Mouse (Mus musculus): ENCODE results near the gene Usp17ld. TPM values are rescaled to one million over a fixed set of nuclear protein-coding genes. Genes with fewer than 3 reads are reported as not detected.
"Not testable (repeated sequence)": the region's sequence is repeated elsewhere in the genome, so short reads cannot be mapped to it uniquely, and the experiment has no call there.

Gene Usp17ld
- total RNA-seq (2012; rRNA removed) = not detected in 2 replicates
- polyA plus RNA-seq (2012; ENCODE audit: insufficient read depth in 1 of 2, insufficient read length in 2 of 2, low read depth in 1 of 2, low replicate concordance in 2 of 2, missing spikeins in 1 of 2) = not detected

DNA sequence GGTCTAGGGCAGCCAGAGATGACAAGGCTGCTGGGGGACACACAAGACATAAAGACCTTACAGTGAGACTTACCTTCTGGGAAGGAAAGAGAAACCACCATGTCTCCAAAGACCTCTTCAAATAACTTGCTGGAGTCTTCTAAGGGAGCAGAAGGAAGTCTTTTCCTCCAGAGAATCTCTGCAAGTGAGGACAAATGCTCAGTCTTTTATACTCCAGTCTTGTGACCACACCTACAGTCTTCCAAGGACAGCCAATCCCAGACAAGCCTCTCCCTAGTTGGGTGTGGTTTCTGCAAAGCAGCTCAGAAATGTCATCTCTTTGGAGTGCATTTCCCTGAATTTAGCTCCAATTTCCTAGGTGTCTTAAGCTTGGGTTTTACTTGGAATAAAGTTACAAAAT is at the start of gene Usp17ld:
Usp17ld (minus strand) TSS at position 101 of the 400 bp plus-strand sequence.
- not testable (repeated sequence) for H3K9me3 ChIP-seq (replicated peaks; ENCODE audit: insufficient read depth, low read length); H3K79me2 ChIP-seq (ENCODE audit: control insufficient read depth, insufficient read depth, low read length, poor library complexity); H3K4me3 ChIP-seq (ENCODE audit: control insufficient read depth in 1 of 2, insufficient read depth in 1 of 2, low read depth in 2 of 2, low read length in 2 of 2); H3K27ac ChIP-seq (ENCODE audit: control insufficient read depth, low read depth, low read length); H3K9ac ChIP-seq (ENCODE audit: control insufficient read depth, low read depth, low read length, poor library complexity, severe bottlenecking); H3K27me3 ChIP-seq (ENCODE audit: control insufficient read depth in 1 of 2, insufficient read depth in 2 of 2, low read length in 2 of 2); H3K4me1 ChIP-seq (ENCODE audit: control insufficient read depth in 1 of 2, insufficient read depth in 2 of 2, low read length in 2 of 2); DNase-seq (ENCODE audit: low read depth, low spot score); H3K36me3 ChIP-seq (ENCODE audit: control insufficient read depth in 1 of 2, insufficient read depth in 2 of 2, low read length in 2 of 2)

DNA sequence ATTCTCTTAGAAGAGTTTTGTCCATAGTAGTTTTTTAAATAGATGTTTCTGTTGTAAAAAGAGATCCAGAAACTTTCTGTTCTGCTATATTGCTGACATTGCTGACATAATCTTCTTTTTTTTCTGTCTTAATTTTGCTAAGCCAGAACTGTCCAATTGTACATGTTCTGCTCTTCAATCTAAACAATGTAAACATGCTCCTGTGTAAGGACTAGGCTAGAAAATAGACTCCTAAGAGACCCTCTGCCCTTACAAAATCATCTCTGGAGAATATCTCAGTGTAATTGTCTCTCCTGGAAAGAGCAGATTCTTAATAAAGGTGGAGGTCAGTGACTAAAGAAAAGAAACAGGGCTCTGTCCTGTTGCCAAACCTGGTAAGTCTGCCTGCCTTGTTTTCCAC is 35.6 kb downstream of the Usp17ld start, which contains the start of gene Olfr594:
Olfr594 (plus strand) TSS at position 301 of the 400 bp plus-strand sequence.
- TF ChIP-seq NELFE (IDR thresholded peaks at IDR 0.05; ENCODE audit: low read depth, low read length) (no peak), CTCF (IDR thresholded peaks at IDR 0.05 in 2 of 3, conservative IDR thresholded peaks at IDR 0.05 in 1 of 3; ENCODE audit: control insufficient read depth in 1 of 3, insufficient read depth in 1 of 3, low read depth in 2 of 3, low read length in 3 of 3, poor library complexity in 1 of 3, severe bottlenecking in 1 of 3) (no peak), MAX (IDR thresholded peaks at IDR 0.05; ENCODE audit: low read length) (no peak), UBTF (IDR thresholded peaks at IDR 0.05; ENCODE audit: borderline replicate concordance, insufficient read depth, low read depth, low read length) (no peak), ZMIZ1 (IDR thresholded peaks at IDR 0.05; ENCODE audit: low read depth, low read length) (no peak), EP300 (IDR thresholded peaks at IDR 0.05; ENCODE audit: low read depth in 1 of 2, low read length in 2 of 2) (no peak), JUND (IDR thresholded peaks at IDR 0.05; ENCODE audit: low read depth, low read length) (no peak), E2F4 (IDR thresholded peaks at IDR 0.05; ENCODE audit: borderline replicate concordance, low read depth, low read length) (no peak), ELF1 (IDR thresholded peaks at IDR 0.05; ENCODE audit: low read depth, low read length) (no peak), ZC3H11A (IDR thresholded peaks at IDR 0.05; ENCODE audit: low read depth, low read length) (no peak), ETS1 (IDR thresholded peaks at IDR 0.05; ENCODE audit: low read depth, low read length) (no peak)
- Histone ChIP-seq H3K9ac (ENCODE audit: control insufficient read depth, low read depth, low read length, poor library complexity, severe bottlenecking) (no peak within 1 kb of the TSS), H3K9me3 (replicated peaks; ENCODE audit: insufficient read depth, low read length) (no peaks in the 10 kb centered on the region), H3K4me1 (ENCODE audit: control insufficient read depth in 1 of 2, insufficient read depth in 2 of 2, low read length in 2 of 2) (no peaks in the 10 kb centered on the region), H3K79me2 (ENCODE audit: control insufficient read depth, insufficient read depth, low read length, poor library complexity) (no peaks in the 10 kb centered on the region), H3K36me3 (ENCODE audit: control insufficient read depth in 1 of 2, insufficient read depth in 2 of 2, low read length in 2 of 2) (no peaks in the 10 kb centered on the region), H3K4me3 (ENCODE audit: control insufficient read depth in 1 of 2, insufficient read depth in 1 of 2, low read depth in 2 of 2, low read length in 2 of 2) (no peak within 1 kb of the TSS), H3K27me3 (ENCODE audit: control insufficient read depth in 1 of 2, insufficient read depth in 2 of 2, low read length in 2 of 2) (no peaks in the 10 kb centered on the region), H3K27ac (ENCODE audit: control insufficient read depth, low read depth, low read length) (no peak within 1 kb of the TSS)
- no peak for DNase-seq (ENCODE audit: low read depth, low spot score)

DNA sequence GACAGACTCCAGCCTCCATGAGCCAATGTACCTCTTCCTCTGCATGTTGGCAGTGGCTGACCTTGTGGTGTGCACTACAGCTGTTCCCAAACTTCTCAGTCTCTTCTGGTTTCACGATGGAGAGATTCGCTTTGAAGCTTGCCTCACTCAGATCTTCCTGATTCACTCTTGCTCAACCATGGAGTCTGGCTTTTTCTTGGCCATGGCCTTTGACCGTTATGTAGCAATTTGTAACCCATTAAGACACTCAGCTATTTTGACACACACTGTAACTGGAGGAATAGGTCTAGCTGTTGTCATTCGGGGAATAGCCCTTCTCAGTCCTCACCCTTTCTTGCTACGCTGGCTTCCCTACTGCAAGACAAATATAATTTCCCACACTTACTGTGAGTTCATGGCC is 40.3 kb downstream of the Usp17ld start:
- H3K4me3 ChIP-seq (ENCODE audit: control insufficient read depth in 1 of 2, insufficient read depth in 1 of 2, low read depth in 2 of 2, low read length in 2 of 2); H3K27ac ChIP-seq (ENCODE audit: control insufficient read depth, low read depth, low read length); H3K36me3 ChIP-seq (ENCODE audit: control insufficient read depth in 1 of 2, insufficient read depth in 2 of 2, low read length in 2 of 2); H3K9ac ChIP-seq (ENCODE audit: control insufficient read depth, low read depth, low read length, poor library complexity, severe bottlenecking); H3K27me3 ChIP-seq (ENCODE audit: control insufficient read depth in 1 of 2, insufficient read depth in 2 of 2, low read length in 2 of 2); H3K9me3 ChIP-seq (replicated peaks; ENCODE audit: insufficient read depth, low read length); DNase-seq (ENCODE audit: low read depth, low spot score); H3K4me1 ChIP-seq (ENCODE audit: control insufficient read depth in 1 of 2, insufficient read depth in 2 of 2, low read length in 2 of 2); H3K79me2 ChIP-seq (ENCODE audit: control insufficient read depth, insufficient read depth, low read length, poor library complexity): not testable (repeated sequence)
